Mouse (Mus musculus): ENCODE data around the gene Copg2. TPM values are rescaled to one million over a fixed set of nuclear protein-coding genes. Genes with fewer than 3 reads are reported as not detected.

Copg2 gene
- polyA plus RNA-seq (2011; ENCODE audit: insufficient read depth, insufficient read length, low read depth, missing spikeins): 81.8 and 82.1 TPM in 2 replicates

DNA sequence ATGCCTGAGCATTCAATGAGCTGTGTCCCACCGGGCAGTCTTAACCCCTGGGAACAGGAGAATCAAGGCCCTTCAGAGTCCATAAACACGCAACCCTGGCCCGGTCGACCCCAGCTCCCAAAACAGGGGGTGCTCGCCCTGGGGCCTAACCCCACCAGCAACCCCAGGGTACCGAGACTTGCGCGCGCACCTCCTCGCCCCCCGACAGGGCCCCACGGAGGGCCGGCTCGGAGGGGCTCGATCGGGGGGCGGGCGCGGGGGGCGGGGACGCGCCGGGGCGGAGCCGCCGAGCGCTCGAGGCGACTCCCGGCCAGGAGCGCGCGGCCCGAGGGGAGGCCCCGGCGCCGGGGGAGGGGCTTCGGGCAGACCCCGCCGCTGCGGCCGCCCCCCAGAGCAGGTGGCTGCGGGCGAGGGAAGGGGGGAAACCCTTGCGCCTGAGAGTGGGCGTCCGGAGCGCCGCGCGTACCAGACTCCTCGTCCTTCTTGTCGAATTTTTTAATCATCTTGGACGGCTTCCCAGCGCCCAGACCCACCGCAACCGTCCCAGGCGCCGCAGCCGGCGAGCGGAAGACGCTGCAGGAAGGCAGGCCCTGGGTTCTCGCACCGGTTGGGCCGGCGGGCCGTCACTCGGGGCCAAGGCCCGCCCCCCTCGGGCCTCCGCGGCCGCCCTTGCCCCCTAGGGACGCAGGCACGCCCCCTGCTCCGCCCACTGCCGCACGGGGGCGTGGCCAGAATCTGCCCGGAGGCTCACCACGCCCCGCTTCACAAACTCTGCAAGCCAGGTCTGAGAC lies at the start of gene Copg2:
Gene Copg2, minus strand, starts transcription at position 600 of the 791 bp plus-strand sequence.
- H3K4me3 ChIP-seq (ENCODE audit: low read depth, low read length): peak within 1 kb of the TSS; percentile 93
- H3K9ac ChIP-seq (ENCODE audit: low read depth, poor library complexity, severe bottlenecking): peak within 1 kb of the TSS; percentile 88
- H3K36me3 ChIP-seq (ENCODE audit: control insufficient read depth, insufficient read depth, low read length, poor library complexity, severe bottlenecking): no peaks in the 10 kb centered on the region
- H3K27ac ChIP-seq (ENCODE audit: insufficient read depth, low read length): peak within 1 kb of the TSS; percentile 23; the same call in 1 of the 2 replicates
- no peaks in the 10 kb centered on the region for H3K9me3 ChIP-seq (replicated peaks; ENCODE audit: control insufficient read depth, insufficient read depth, low read length, poor library complexity, severe bottlenecking)
- no peak for TF ChIP-seq CTCF (IDR thresholded peaks at IDR 0.05; ENCODE audit: low read depth, low read length)
- no peak for TF ChIP-seq EP300 (IDR thresholded peaks at IDR 0.05; ENCODE audit: insufficient read depth, low read depth, low read length)
- peak; percentile 41 for TF ChIP-seq POLR2A (IDR thresholded peaks at IDR 0.05; ENCODE audit: insufficient read depth, low read length)
- no peaks in the 10 kb centered on the region for H3K27me3 ChIP-seq (ENCODE audit: control insufficient read depth, insufficient read depth, low read length, poor library complexity, severe bottlenecking)
- peaks cover 1% of the 10 kb centered on the region for H3K4me1 ChIP-seq (ENCODE audit: control insufficient read depth, insufficient read depth, low read length)

DNA sequence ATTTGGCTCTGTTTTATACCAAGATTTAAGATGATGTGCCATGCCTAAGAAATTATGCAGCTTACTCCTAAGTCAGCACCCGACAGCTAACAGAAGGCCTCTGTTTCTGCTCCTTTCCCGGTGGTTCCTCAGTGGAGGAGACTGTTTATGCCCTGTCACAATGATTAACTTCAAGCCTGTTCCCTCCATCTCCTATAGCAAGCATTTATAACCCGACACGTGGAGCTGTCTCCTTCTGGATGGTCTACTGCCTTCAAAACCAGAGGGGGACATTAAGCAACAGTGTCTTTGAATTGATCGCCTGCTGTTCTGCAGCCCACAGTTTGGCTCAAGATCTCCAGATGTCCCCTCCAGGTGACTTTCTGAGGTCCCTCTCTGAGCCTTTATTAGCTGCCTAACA lies 42.7 kb upstream of the Copg2 start:
- no peak for TF ChIP-seq POLR2A (IDR thresholded peaks at IDR 0.05; ENCODE audit: insufficient read depth, low read length)
- no peak for TF ChIP-seq CTCF (IDR thresholded peaks at IDR 0.05; ENCODE audit: low read depth, low read length)
- no peak for TF ChIP-seq EP300 (IDR thresholded peaks at IDR 0.05; ENCODE audit: insufficient read depth, low read depth, low read length)
- no peak overlapping the region for H3K9ac ChIP-seq (ENCODE audit: low read depth, poor library complexity, severe bottlenecking)
- no peak overlapping the region for H3K4me3 ChIP-seq (ENCODE audit: low read depth, low read length)
- no peaks in the 10 kb centered on the region for H3K27me3 ChIP-seq (ENCODE audit: control insufficient read depth, insufficient read depth, low read length, poor library complexity, severe bottlenecking)
- no peaks in the 10 kb centered on the region for H3K36me3 ChIP-seq (ENCODE audit: control insufficient read depth, insufficient read depth, low read length, poor library complexity, severe bottlenecking)
- H3K27ac ChIP-seq (ENCODE audit: insufficient read depth, low read length): no peak overlapping the region
- H3K9me3 ChIP-seq (replicated peaks; ENCODE audit: control insufficient read depth, insufficient read depth, low read length, poor library complexity, severe bottlenecking): no peaks in the 10 kb centered on the region
- no peaks in the 10 kb centered on the region for H3K4me1 ChIP-seq (ENCODE audit: control insufficient read depth, insufficient read depth, low read length)

DNA sequence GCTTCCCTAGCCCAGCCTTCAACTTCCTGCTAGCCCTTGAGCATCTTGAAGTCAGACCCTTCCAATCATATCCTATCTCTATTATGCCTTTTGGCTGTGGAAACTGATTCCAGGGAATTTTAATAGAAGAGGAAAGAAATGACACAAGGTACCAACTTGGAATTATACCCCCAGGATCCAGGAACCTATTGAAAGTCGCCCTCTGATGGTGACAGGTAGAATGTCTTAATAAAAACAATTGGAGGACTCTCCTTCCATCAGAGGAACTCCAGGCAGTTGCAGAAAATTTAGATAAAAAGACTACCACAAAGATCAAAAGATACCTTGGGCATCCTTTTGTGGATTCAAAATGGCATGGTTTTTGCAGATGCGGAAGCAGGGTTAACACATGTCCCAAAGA lies 26.2 kb upstream of the Copg2 start:
- TF ChIP-seq POLR2A (IDR thresholded peaks at IDR 0.05; ENCODE audit: insufficient read depth, low read length): no peak
- TF ChIP-seq CTCF (IDR thresholded peaks at IDR 0.05; ENCODE audit: low read depth, low read length): no peak
- no peak for TF ChIP-seq EP300 (IDR thresholded peaks at IDR 0.05; ENCODE audit: insufficient read depth, low read depth, low read length)
- Histone ChIP-seq H3K36me3 (ENCODE audit: control insufficient read depth, insufficient read depth, low read length, poor library complexity, severe bottlenecking) (no peaks in the 10 kb centered on the region), H3K9ac (ENCODE audit: low read depth, poor library complexity, severe bottlenecking) (no peak overlapping the region), H3K27me3 (ENCODE audit: control insufficient read depth, insufficient read depth, low read length, poor library complexity, severe bottlenecking) (no peaks in the 10 kb centered on the region; the same call in 1 of the 2 replicates), H3K4me3 (ENCODE audit: low read depth, low read length) (no peak overlapping the region), H3K27ac (ENCODE audit: insufficient read depth, low read length) (no peak overlapping the region), H3K9me3 (replicated peaks; ENCODE audit: control insufficient read depth, insufficient read depth, low read length, poor library complexity, severe bottlenecking) (no peaks in the 10 kb centered on the region), H3K4me1 (ENCODE audit: control insufficient read depth, insufficient read depth, low read length) (no peaks in the 10 kb centered on the region)

DNA sequence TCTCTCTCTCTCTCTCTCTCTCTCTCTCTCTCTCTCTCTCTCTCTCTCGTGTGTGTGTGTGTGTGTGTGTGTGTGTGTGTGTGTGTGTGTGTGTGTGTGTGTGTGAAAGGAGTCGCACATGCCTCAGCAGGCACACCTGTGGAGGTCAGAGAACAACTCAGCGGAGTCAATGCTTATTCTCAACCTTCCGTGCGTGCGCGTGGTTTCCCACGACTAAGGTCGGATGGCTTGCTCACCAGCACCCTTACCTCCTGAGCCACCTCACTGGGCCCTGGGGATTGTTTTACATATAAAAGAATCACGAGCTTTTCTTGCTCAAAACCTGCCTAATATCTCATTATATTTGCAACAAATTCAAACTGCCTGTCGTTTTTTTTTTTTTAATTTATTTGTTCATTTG lies 25.2 kb upstream of the Copg2 start:
- H3K9me3 ChIP-seq (replicated peaks; ENCODE audit: control insufficient read depth, insufficient read depth, low read length, poor library complexity, severe bottlenecking): no peaks in the 10 kb centered on the region
- no peaks in the 10 kb centered on the region for H3K36me3 ChIP-seq (ENCODE audit: control insufficient read depth, insufficient read depth, low read length, poor library complexity, severe bottlenecking)
- no peak for TF ChIP-seq POLR2A (IDR thresholded peaks at IDR 0.05; ENCODE audit: insufficient read depth, low read length)
- TF ChIP-seq CTCF (IDR thresholded peaks at IDR 0.05; ENCODE audit: low read depth, low read length): no peak
- TF ChIP-seq EP300 (IDR thresholded peaks at IDR 0.05; ENCODE audit: insufficient read depth, low read depth, low read length): no peak
- H3K4me3 ChIP-seq (ENCODE audit: low read depth, low read length): no peak overlapping the region
- no peaks in the 10 kb centered on the region for H3K4me1 ChIP-seq (ENCODE audit: control insufficient read depth, insufficient read depth, low read length)
- H3K27ac ChIP-seq (ENCODE audit: insufficient read depth, low read length): no peak overlapping the region
- no peak overlapping the region for H3K9ac ChIP-seq (ENCODE audit: low read depth, poor library complexity, severe bottlenecking)
- H3K27me3 ChIP-seq (ENCODE audit: control insufficient read depth, insufficient read depth, low read length, poor library complexity, severe bottlenecking): no peaks in the 10 kb centered on the region; the same call in 1 of the 2 replicates

DNA sequence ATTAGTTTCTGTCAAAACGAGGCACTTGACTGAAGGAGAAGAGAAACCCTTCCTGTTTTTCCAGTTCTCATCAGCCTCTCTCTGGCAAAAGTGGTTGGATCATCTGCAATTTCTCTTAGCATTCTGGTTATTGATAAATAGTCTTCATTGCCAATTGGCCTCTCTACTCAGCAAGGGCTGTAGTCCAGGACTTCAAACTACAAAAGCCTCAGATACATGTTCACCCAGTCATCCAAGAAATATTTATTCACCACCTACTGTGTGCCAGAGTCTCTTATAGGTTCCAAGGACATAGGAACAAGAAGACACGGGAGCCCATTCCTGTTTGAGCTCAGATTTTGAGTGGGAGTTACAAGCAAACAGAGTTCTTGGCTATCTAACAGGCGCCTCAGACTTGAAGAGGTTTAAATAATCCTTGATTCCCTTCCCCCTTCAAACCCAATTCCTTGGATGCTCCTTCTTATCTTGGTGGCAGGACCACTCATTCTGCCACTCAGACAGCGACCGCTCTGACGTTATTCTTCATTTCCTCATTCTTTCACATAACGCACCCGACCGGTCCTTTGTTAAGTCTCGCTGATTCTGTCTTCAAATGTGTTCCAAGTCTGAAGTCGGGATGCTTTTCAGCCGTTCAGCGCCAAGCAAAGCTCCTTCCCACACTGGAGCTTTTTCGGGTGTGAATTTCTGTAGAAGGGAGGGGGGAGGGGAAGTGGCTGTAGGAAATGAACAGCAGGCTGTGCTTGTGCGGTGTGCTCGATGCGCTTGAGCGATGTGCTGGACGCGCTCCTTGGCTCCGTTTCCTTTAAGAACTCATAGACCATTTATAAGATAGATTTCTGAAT lies 24.5 kb upstream of the Copg2 start:
- H3K4me3 ChIP-seq (ENCODE audit: low read depth, low read length): no peak overlapping the region
- H3K36me3 ChIP-seq (ENCODE audit: control insufficient read depth, insufficient read depth, low read length, poor library complexity, severe bottlenecking): no peaks in the 10 kb centered on the region
- H3K27ac ChIP-seq (ENCODE audit: insufficient read depth, low read length): no peak overlapping the region
- H3K9me3 ChIP-seq (replicated peaks; ENCODE audit: control insufficient read depth, insufficient read depth, low read length, poor library complexity, severe bottlenecking): no peaks in the 10 kb centered on the region
- no peaks in the 10 kb centered on the region; the same call in 1 of the 2 replicates for H3K27me3 ChIP-seq (ENCODE audit: control insufficient read depth, insufficient read depth, low read length, poor library complexity, severe bottlenecking)
- TF ChIP-seq CTCF (IDR thresholded peaks at IDR 0.05; ENCODE audit: low read depth, low read length): no peak
- TF ChIP-seq POLR2A (IDR thresholded peaks at IDR 0.05; ENCODE audit: insufficient read depth, low read length): no peak
- TF ChIP-seq EP300 (IDR thresholded peaks at IDR 0.05; ENCODE audit: insufficient read depth, low read depth, low read length): no peak
- no peaks in the 10 kb centered on the region for H3K4me1 ChIP-seq (ENCODE audit: control insufficient read depth, insufficient read depth, low read length)
- H3K9ac ChIP-seq (ENCODE audit: low read depth, poor library complexity, severe bottlenecking): no peak overlapping the region

Measured in ES-Bruce4 (cell line).